Mouse (Mus musculus) heart, postnatal 0 days (tissue): ENCODE measurements around the gene Farp1.

Experiments used
- CTCF ChIP-seq: IDR thresholded peaks from 2 replicates; pipeline ENCODE4 v1.5.1; 2016; ENCODE audit warnings: antibody characterized with exemption, control low read depth, low read depth
- EP300 ChIP-seq: IDR thresholded peaks from 2 replicates; pipeline ENCODE4 v1.6.1; 2016; ENCODE audit warnings: antibody characterized with exemption, low read depth

DNA sequence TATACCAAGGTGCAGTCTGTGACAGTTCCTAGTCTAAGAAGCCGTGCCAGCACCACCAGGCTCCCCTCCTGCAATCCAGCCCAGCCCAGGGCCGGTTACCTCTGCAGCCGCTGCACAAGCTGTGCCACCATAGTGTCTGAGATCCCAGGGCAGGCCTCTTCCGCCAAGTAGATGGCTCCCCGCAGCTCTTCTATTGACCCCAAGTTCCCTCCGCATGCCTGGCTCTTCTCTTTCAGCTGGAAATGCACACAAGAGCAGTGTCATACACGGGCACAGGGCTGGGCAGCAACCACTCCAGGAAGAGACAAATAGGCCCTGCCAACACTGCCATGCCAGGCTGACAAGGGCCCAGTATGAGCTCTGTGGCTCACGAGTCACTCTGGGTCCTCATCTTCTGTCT is 256.9 kb downstream of the Farp1 start:
- TF ChIP-seq CTCF = no peak
- no peak for TF ChIP-seq EP300
